Mouse (Mus musculus) right cerebral cortex, postnatal 25 days (tissue): ENCODE results near the gene Nos2.

Experiments
- DNase-seq: peaks from one replicate; pipeline ENCODE4 v3.0.0; 2022

Nos2 gene

GRCm38 (mm10) chr11:78920411-78920939 is at the start of gene Nos2:
Gene Nos2, plus strand, starts transcription at chr11:78920787.
- DNase-seq, result no peak

- DNase-seq, result no peak
Measured at GRCm38 (mm10) chr11:78870891-78871290, 49.7 kb upstream of the Nos2 start.

GRCm38 (mm10) chr11:78872782-78873181 is 47.8 kb upstream of the Nos2 start:
- no peak for DNase-seq

GRCm38 (mm10) chr11:78879727-78880126 is 40.9 kb upstream of the Nos2 start:
- no peak for DNase-seq

- no peak for DNase-seq
Measured at GRCm38 (mm10) chr11:78886693-78887092, 33.9 kb upstream of the Nos2 start.

- peak; percentile 81 for DNase-seq
Measured at GRCm38 (mm10) chr11:78887102-78887971, 33.2 kb upstream of the Nos2 start.

- no peak for DNase-seq
Measured at GRCm38 (mm10) chr11:78889156-78889555, 31.4 kb upstream of the Nos2 start.

- DNase-seq, result no peak
Measured at GRCm38 (mm10) chr11:78896357-78897123, 24.0 kb upstream of the Nos2 start.

- no peak for DNase-seq
Measured at GRCm38 (mm10) chr11:78915473-78915872, 5.1 kb upstream of the Nos2 start.

- no peak for DNase-seq
Measured at GRCm38 (mm10) chr11:78916410-78916809, 4.2 kb upstream of the Nos2 start.

GRCm38 (mm10) chr11:78919745-78920144 is 842 bp upstream of the Nos2 start:
- DNase-seq, result no peak

GRCm38 (mm10) chr11:78922678-78923407 is 2.3 kb downstream of the Nos2 start:
- DNase-seq, result no peak

- no peak for DNase-seq
Measured at GRCm38 (mm10) chr11:78924111-78924510, 3.5 kb downstream of the Nos2 start.

- DNase-seq, result peak; percentile 8
Measured at GRCm38 (mm10) chr11:78924916-78925315, 4.3 kb downstream of the Nos2 start.

GRCm38 (mm10) chr11:78929345-78929744 is 8.8 kb downstream of the Nos2 start:
- peak; percentile 19 for DNase-seq

GRCm38 (mm10) chr11:78934307-78934706 is 13.7 kb downstream of the Nos2 start:
- no peak for DNase-seq

- DNase-seq, result no peak
Measured at GRCm38 (mm10) chr11:78934727-78935126, 14.1 kb downstream of the Nos2 start.

- no peak for DNase-seq
Measured at GRCm38 (mm10) chr11:78935178-78935577, 14.6 kb downstream of the Nos2 start.

GRCm38 (mm10) chr11:78943083-78943482 is 22.5 kb downstream of the Nos2 start:
- no peak for DNase-seq

- no peak for DNase-seq
Measured at GRCm38 (mm10) chr11:78950365-78950764, 29.8 kb downstream of the Nos2 start.

- no peak for DNase-seq
Measured at GRCm38 (mm10) chr11:78952467-78952866, 31.9 kb downstream of the Nos2 start.

GRCm38 (mm10) chr11:78956260-78956659 is 35.7 kb downstream of the Nos2 start:
- DNase-seq, result peak; percentile 69

GRCm38 (mm10) chr11:78959367-78959766 is 38.8 kb downstream of the Nos2 start:
- no peak for DNase-seq
